Mouse (Mus musculus) liver, embryonic 13.5 days (tissue): ENCODE data around the gene Fam227a. TPM values are rescaled to one million over a fixed set of nuclear protein-coding genes. Genes with fewer than 3 reads are reported as not detected.

ENCODE experiments used
- ATAC-seq: fragments of 200-750 bp; cut with Nextera tagmentation; 2 replicates; pipeline ENCODE4 v1.8.0; 2017; ENCODE audit warnings: low read depth, mild to moderate bottlenecking, moderate number of reproducible peaks, moderate library complexity
- DNase-seq: peaks from one replicate; pipeline ENCODE4 v3.0.0; 2022
- H3K27ac ChIP-seq: fragments of 300-500 bp; sonication (generic); 2 replicates; pipeline ENCODE4 v1.5.1; 2015; ENCODE audit warnings: moderate library complexity, mild to moderate bottlenecking, inconsistent platforms
- H3K27me3 ChIP-seq: fragments of 300-500 bp; sonication (generic); 2 replicates; pipeline ENCODE4 v1.6.1; 2015; ENCODE audit warnings: mild to moderate bottlenecking, inconsistent platforms
- H3K36me3 ChIP-seq: fragments of 300-500 bp; sonication (generic); 2 replicates; pipeline ENCODE4 v1.6.1; 2015; ENCODE audit warnings: mild to moderate bottlenecking, inconsistent platforms
- H3K4me1 ChIP-seq: fragments of 300-500 bp; sonication (generic); replicated peaks from 2 replicates; pipeline ENCODE4 v1.6.1; 2015; ENCODE audit warnings: inconsistent platforms
- H3K4me2 ChIP-seq: fragments of 300-500 bp; sonication (generic); 2 replicates; pipeline ENCODE4 v1.6.1; 2015; ENCODE audit warnings: inconsistent platforms, mild to moderate bottlenecking, moderate library complexity
- H3K4me3 ChIP-seq: fragments of 300-500 bp; sonication (generic); replicated peaks from 2 replicates; pipeline ENCODE4 v1.5.1; 2015; ENCODE audit warnings: mild to moderate bottlenecking, inconsistent platforms
- H3K9ac ChIP-seq: fragments of 300-500 bp; sonication (generic); 2 replicates; pipeline ENCODE4 v1.6.1; 2015; ENCODE audit warnings: mild to moderate bottlenecking, inconsistent platforms
- H3K9me3 ChIP-seq: fragments of 300-500 bp; sonication (generic); replicated peaks from 2 replicates; pipeline ENCODE4 v1.6.1; 2016; ENCODE audit warnings: inconsistent platforms
- WGBS: fragments of 180-500 bp; shearing (Covaris S2); methylation state at CpG from one replicate; pipeline ENCODE4 v1.1.7; 2015; ENCODE audit not compliant: insufficient replicate concordance; 5-methylcytosine and 5-hydroxymethylcytosine counted together
- polyA plus RNA-seq: library from polyadenylated mRNA; unstranded; fragments of >200 nt; fragmentation: Nextera tagmentation; extraction: Ambion mirVana; gene quantifications from 2 replicates; pipeline ENCODE4 v1.2.1, GENCODE M21; 2015

Gene Fam227a
- polyA plus RNA-seq, 1 experiment from 2014 or later: 0.39 TPM

GRCm38 (mm10) chr15:79656451-79656850 lies 2.3 kb downstream of the Fam227a start:
- ATAC-seq (no peak), DNase-seq (no peak)
- H3K4me3 ChIP-seq: no peak overlapping the region
- no peak overlapping the region for H3K27ac ChIP-seq
- H3K4me1 ChIP-seq: peaks cover 19% of the 10 kb centered on the region
- H3K36me3 ChIP-seq: 0 out of 2 replicates have a peak, but pooled peaks cover 5% of the 10 kb centered on the region
- no peak overlapping the region for H3K9ac ChIP-seq
- WGBS: 88% methylated on average over 14 of the region's 14 CpGs
- no peaks in the 10 kb centered on the region for H3K9me3 ChIP-seq
- H3K4me2 ChIP-seq: no peak overlapping the region
- H3K27me3 ChIP-seq: no peaks in the 10 kb centered on the region

- H3K9me3 ChIP-seq: no peaks in the 10 kb centered on the region
- ATAC-seq (no peak), DNase-seq (no peak)
- H3K4me1 ChIP-seq: no peaks in the 10 kb centered on the region
- no peaks in the 10 kb centered on the region for H3K36me3 ChIP-seq
- H3K9ac ChIP-seq: no peak overlapping the region
- no peak overlapping the region for H3K27ac ChIP-seq
- H3K4me3 ChIP-seq: no peak overlapping the region
- no peak overlapping the region for H3K4me2 ChIP-seq
- no peaks in the 10 kb centered on the region for H3K27me3 ChIP-seq
- WGBS: 68% methylated on average over 4 of the region's 4 CpGs
These were observed 7.3 kb downstream of the Fam227a start for GRCm38 (mm10) chr15:79651481-79651880.

- H3K4me2 ChIP-seq: no peak overlapping the region
- no peaks in the 10 kb centered on the region for H3K4me1 ChIP-seq
- H3K36me3 ChIP-seq: no peaks in the 10 kb centered on the region
- no peaks in the 10 kb centered on the region for H3K27me3 ChIP-seq
- H3K9me3 ChIP-seq: no peaks in the 10 kb centered on the region
- H3K9ac ChIP-seq: no peak overlapping the region
- peak; percentile 29 for DNase-seq
- no peak overlapping the region for H3K4me3 ChIP-seq
- no peak overlapping the region for H3K27ac ChIP-seq
- ATAC-seq: peak; percentile 34; the same call in 1 of the 2 replicates
These were observed 8.2 kb downstream of the Fam227a start for GRCm38 (mm10) chr15:79650569-79650968.

DNA sequence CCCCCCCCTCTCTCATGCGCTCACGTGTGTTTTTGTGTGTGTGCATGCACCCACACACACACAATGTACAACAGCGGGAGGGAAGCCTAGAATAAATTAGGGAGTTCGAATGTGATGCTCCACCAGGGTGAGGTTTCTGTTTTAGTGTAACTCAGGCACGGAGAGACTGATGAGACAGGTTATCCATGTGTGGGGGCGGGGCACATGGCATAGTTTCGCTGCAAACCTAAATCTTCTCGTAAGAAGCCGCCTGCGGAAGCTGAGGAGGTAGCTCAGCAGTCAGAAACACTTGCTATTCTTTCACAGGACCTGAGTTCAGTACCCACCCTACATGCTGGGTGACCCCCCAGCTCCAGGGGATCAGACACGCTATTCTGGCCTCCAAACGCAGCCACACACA lies 10.6 kb downstream of the Fam227a start:
- DNase-seq: no peak
- H3K4me3 ChIP-seq: no peak overlapping the region
- ATAC-seq: no peak
- H3K27ac ChIP-seq: no peak overlapping the region
- no peaks in the 10 kb centered on the region for H3K9me3 ChIP-seq
- H3K4me2 ChIP-seq: no peak overlapping the region
- no peaks in the 10 kb centered on the region for H3K27me3 ChIP-seq
- no peak overlapping the region for H3K9ac ChIP-seq
- H3K4me1 ChIP-seq: no peaks in the 10 kb centered on the region
- WGBS: 74% methylated on average over 12 of the region's 12 CpGs
- H3K36me3 ChIP-seq: no peaks in the 10 kb centered on the region

DNA sequence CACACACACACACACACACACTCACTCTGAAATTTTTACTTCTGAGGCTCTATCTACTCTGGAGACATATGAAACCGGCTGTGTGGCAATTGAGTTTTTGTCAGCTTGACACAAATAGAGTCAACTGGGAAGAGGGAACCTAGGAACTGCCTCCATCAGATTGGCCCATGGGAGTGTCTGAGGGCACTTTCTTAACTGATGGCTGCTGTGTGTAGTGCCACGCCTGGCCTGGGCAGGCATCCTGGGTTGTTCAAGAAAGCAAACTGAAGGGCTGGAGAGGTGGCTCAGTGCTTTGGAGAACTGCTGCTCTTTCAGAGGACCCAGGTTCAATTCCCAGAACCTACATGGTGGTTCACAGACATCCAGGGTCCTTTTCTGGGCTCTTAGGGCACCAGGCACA lies 13.3 kb downstream of the Fam227a start:
- Histone ChIP-seq H3K27ac (no peak overlapping the region), H3K4me3 (no peak overlapping the region), H3K36me3 (no peaks in the 10 kb centered on the region), H3K9ac (no peak overlapping the region), H3K9me3 (no peaks in the 10 kb centered on the region), H3K27me3 (no peaks in the 10 kb centered on the region), H3K4me2 (no peak overlapping the region), H3K4me1 (no peaks in the 10 kb centered on the region)
- ATAC-seq (no peak), DNase-seq (no peak)
- WGBS: 37% methylated on average over 2 of the region's 2 CpGs

- Histone ChIP-seq H3K4me1 (peaks cover 8% of the 10 kb centered on the region; the same call in 1 of the 2 replicates), H3K4me3 (no peak overlapping the region), H3K27me3 (no peaks in the 10 kb centered on the region), H3K4me2 (no peak overlapping the region), H3K9me3 (no peaks in the 10 kb centered on the region), H3K36me3 (no peaks in the 10 kb centered on the region), H3K27ac (no peak overlapping the region), H3K9ac (no peak overlapping the region)
- WGBS: 47% methylated on average over 12 of the region's 12 CpGs
- DNase-seq (no peak), ATAC-seq (no peak)
These were observed 17.5 kb downstream of the Fam227a start for GRCm38 (mm10) chr15:79641135-79641817.

DNA sequence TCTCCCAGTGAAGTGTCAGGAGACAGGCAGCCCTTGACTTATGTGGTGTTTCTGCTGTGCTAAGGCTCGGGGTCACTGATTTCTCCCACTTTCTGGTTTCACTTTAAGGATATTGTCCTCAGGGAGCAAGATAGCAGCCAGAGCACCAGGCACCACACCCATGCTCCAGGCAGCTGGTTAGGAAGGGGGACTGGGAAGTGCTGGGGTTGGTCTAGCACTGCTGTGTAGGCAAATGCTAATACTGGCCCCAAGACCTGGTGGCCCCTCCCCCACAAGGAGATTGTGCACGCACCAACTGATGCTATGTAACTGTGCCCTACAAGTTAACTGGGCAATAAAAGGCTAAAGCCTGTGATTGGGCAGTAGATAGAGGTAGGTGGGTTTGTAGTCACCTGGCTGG lies 28.3 kb downstream of the Fam227a start:
- WGBS: 53% methylated on average over 2 of the region's 2 CpGs
- Histone ChIP-seq H3K4me1 (no peaks in the 10 kb centered on the region), H3K9ac (no peak overlapping the region), H3K36me3 (no peaks in the 10 kb centered on the region), H3K4me3 (no peak overlapping the region), H3K27me3 (no peaks in the 10 kb centered on the region), H3K4me2 (no peak overlapping the region), H3K27ac (no peak overlapping the region), H3K9me3 (no peaks in the 10 kb centered on the region)
- no peak for ATAC-seq
- no peak for DNase-seq

- DNase-seq (peak; percentile 22), ATAC-seq (peak; percentile 88)
- 48% methylated on average over 11 of the region's 11 CpGs for WGBS
- Histone ChIP-seq H3K27ac (no peak overlapping the region), H3K9me3 (no peaks in the 10 kb centered on the region), H3K9ac (no peak overlapping the region), H3K4me2 (no peak overlapping the region), H3K4me1 (peaks cover 13% of the 10 kb centered on the region), H3K36me3 (no peaks in the 10 kb centered on the region), H3K4me3 (no peak overlapping the region), H3K27me3 (no peaks in the 10 kb centered on the region)
These were observed 38.9 kb downstream of the Fam227a start for GRCm38 (mm10) chr15:79619770-79620414.

GRCm38 (mm10) chr15:79618456-79618855 lies 40.3 kb downstream of the Fam227a start:
- ATAC-seq (no peak), DNase-seq (no peak)
- H3K27me3 ChIP-seq: no peaks in the 10 kb centered on the region
- peaks cover 13% of the 10 kb centered on the region for H3K4me1 ChIP-seq
- no peaks in the 10 kb centered on the region for H3K9me3 ChIP-seq
- no peak overlapping the region for H3K27ac ChIP-seq
- no peak overlapping the region for H3K9ac ChIP-seq
- H3K4me2 ChIP-seq: no peak overlapping the region
- H3K4me3 ChIP-seq: no peak overlapping the region
- H3K36me3 ChIP-seq: no peaks in the 10 kb centered on the region
- WGBS: 44% methylated on average over 7 of the region's 7 CpGs

DNA sequence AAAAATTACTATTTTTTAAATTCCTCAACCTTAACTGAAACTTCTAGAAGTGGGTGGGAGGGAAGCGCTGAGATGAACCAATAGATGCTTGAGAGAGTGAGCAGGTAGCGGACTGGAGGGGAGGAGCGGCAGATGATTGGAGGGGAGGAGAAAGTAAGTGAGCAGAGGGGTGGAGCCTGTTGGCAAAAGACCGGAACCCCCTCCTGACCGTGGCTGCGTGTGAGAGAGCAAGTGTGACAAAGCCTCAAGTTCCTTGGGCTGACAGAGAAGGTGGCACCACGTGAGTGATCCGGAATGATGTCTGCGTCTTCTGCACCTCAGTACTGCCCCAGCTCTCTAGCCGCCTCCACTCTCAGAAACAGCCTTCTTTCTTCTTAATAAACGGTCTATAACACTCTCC lies 41.6 kb downstream of the Fam227a start:
- H3K27ac ChIP-seq: no peak overlapping the region
- H3K4me2 ChIP-seq: 0 out of 2 replicates have a peak overlapping the region, but pooled peaks have one; percentile 1
- H3K27me3 ChIP-seq: no peaks in the 10 kb centered on the region
- no peak overlapping the region for H3K9ac ChIP-seq
- H3K4me3 ChIP-seq: no peak overlapping the region
- no peak for ATAC-seq
- WGBS: 70% methylated on average over 11 of the region's 11 CpGs
- no peaks in the 10 kb centered on the region for H3K9me3 ChIP-seq
- DNase-seq: no peak
- H3K4me1 ChIP-seq: peaks cover 13% of the 10 kb centered on the region
- no peaks in the 10 kb centered on the region for H3K36me3 ChIP-seq

DNA sequence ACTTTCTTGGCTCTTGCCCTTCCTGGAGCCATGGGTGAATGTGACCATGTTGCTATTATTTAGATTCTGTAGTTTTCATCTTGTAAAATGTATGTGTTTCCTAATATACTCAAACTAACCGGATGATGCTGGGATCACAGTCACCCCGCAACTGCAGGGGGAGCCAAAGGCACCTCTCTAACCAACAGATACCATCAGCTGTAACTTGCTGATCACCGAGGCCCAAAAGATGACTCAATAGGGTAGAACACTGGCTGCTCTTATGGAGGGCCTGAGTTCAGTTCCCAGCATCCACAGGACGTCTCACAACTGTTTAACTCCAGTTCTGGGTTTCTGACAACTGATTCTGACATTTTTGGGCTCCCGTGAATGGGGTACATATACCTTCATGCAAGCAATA lies 42.0 kb downstream of the Fam227a start:
- no peak for DNase-seq
- peaks cover 13% of the 10 kb centered on the region for H3K4me1 ChIP-seq
- no peak overlapping the region for H3K4me2 ChIP-seq
- H3K4me3 ChIP-seq: no peak overlapping the region
- no peak overlapping the region for H3K9ac ChIP-seq
- no peaks in the 10 kb centered on the region for H3K27me3 ChIP-seq
- ATAC-seq: no peak
- H3K9me3 ChIP-seq: no peaks in the 10 kb centered on the region
- WGBS: 61% methylated on average over 5 of the region's 5 CpGs
- no peak overlapping the region for H3K27ac ChIP-seq
- H3K36me3 ChIP-seq: no peaks in the 10 kb centered on the region

GRCm38 (mm10) chr15:79615501-79615900 lies 43.3 kb downstream of the Fam227a start:
- ATAC-seq (no peak), DNase-seq (no peak)
- H3K4me3 ChIP-seq: no peak overlapping the region
- no peak overlapping the region for H3K4me2 ChIP-seq
- H3K4me1 ChIP-seq: peaks cover 10% of the 10 kb centered on the region
- H3K9me3 ChIP-seq: no peaks in the 10 kb centered on the region
- whole genome bisulfite sequencing: 75% methylated on average over 7 of the region's 7 CpGs
- no peaks in the 10 kb centered on the region for H3K27me3 ChIP-seq
- no peak overlapping the region for H3K9ac ChIP-seq
- H3K36me3 ChIP-seq: no peaks in the 10 kb centered on the region
- H3K27ac ChIP-seq: no peak overlapping the region
